Mouse (Mus musculus) heart, embryonic 13.5 days (tissue): ENCODE data around the gene Rmnd5b. TPM values are rescaled to one million over a fixed set of nuclear protein-coding genes. Genes with fewer than 3 reads are reported as not detected.
A peak's percentile ranks its signal among the peaks of the same experiment; 100 is the strongest.
"Not testable (repeated sequence)": the region's sequence is repeated elsewhere in the genome, so short reads cannot be mapped to it uniquely, and the experiment has no call there.

Source experiments
- ATAC-seq: fragments of 200-750 bp; cut with Nextera tagmentation; 2 replicates; pipeline ENCODE4 v1.8.0; 2017; ENCODE audit warnings: moderate TSS enrichment; ENCODE audit not compliant: insufficient number of reproducible peaks, low FRiP score, low TSS enrichment; ENCODE audit errors: extremely low read depth
- H3K27ac ChIP-seq: fragments of 300-500 bp; sonication (generic); replicated peaks from 2 replicates; pipeline ENCODE4 v1.5.1; 2015; ENCODE audit warnings: moderate library complexity, mild to moderate bottlenecking, inconsistent platforms
- H3K27me3 ChIP-seq: fragments of 300-500 bp; sonication (generic); replicated peaks from 2 replicates; pipeline ENCODE4 v1.6.1; 2015; ENCODE audit warnings: mild to moderate bottlenecking, inconsistent platforms
- H3K36me3 ChIP-seq: fragments of 300-500 bp; sonication (generic); 2 replicates; pipeline ENCODE4 v1.6.1; 2015; ENCODE audit warnings: mild to moderate bottlenecking, inconsistent platforms
- H3K4me1 ChIP-seq: fragments of 300-500 bp; sonication (generic); 2 replicates; pipeline ENCODE4 v1.6.1; 2015; ENCODE audit warnings: inconsistent platforms
- H3K4me2 ChIP-seq: fragments of 300-500 bp; sonication (generic); 2 replicates; pipeline ENCODE4 v1.6.1; 2015; ENCODE audit warnings: inconsistent platforms, mild to moderate bottlenecking, moderate library complexity
- H3K4me3 ChIP-seq: fragments of 300-500 bp; sonication (generic); 2 replicates; pipeline ENCODE4 v1.5.1; 2015; ENCODE audit warnings: moderate library complexity, mild to moderate bottlenecking, inconsistent platforms
- H3K9ac ChIP-seq: fragments of 300-500 bp; sonication (generic); 2 replicates; pipeline ENCODE4 v1.6.1; 2015; ENCODE audit warnings: inconsistent platforms, mild to moderate bottlenecking, moderate library complexity
- H3K9me3 ChIP-seq: fragments of 300-500 bp; sonication (generic); 2 replicates; pipeline ENCODE4 v1.6.1; 2016; ENCODE audit warnings: inconsistent platforms
- WGBS: fragments of 180-500 bp; shearing (Covaris S2); methylation state at CpG from one replicate; pipeline ENCODE4 v1.1.7; 2015; ENCODE audit warnings: mixed read lengths; 5-methylcytosine and 5-hydroxymethylcytosine counted together
- polyA plus RNA-seq: library from polyadenylated mRNA; unstranded; fragments of >200 nt; fragmentation: Nextera tagmentation; extraction: Ambion mirVana; gene quantifications from 2 replicates; pipeline ENCODE4 v1.2.1, GENCODE M21; 2015

Rmnd5b gene
- polyA plus RNA-seq: 31.0 and 33.5 TPM in 2 replicates

DNA sequence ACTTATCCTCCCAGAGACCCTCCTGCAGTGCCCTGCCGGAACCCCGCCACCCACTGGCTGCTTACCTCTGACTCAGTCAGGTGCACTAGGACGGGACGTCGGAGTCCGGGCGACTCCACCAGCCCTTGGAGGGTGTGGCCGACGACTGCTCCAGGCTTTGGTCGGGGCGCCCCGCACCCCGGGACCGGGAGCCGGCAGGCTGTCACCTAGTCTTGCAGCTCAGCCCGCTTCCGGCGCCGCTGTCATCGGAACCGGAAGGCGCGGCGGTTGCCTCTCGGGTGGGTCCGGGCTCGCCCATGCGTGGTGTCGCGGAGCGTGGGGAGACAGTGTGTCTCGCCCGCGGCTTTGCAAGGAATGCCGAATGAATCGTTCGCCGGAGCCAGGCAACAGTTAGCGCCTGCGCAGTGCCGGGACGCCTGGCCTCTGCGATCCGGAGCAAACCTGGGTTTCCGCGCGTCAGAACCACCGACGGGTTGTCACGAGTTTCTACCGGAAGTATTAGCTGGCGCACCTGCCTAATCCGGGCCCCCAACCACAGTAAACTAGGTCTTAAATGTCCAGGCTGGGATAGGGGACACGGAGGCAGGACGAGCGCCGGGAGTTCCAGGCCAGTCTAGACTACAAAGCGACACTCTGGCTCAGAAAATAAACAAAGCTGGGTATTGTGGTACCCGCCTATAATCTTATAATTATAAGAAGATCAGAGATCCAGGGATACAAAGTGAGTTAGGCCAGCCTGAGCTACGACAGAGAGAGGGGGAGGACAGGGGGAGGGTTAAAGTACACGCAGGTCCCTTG is at the start of gene Rmnd5b:
Gene Rmnd5b (minus strand): TSS at position 372 of the 798 bp plus-strand sequence.
- ATAC-seq: peak; percentile 78
- Histone ChIP-seq H3K36me3 (no peaks in the 10 kb centered on the region), H3K9ac (peak within 1 kb of the TSS; percentile 89), H3K27me3 (peaks cover 6% of the 10 kb centered on the region; the same call in 1 of the 2 replicates), H3K27ac (peak within 1 kb of the TSS; percentile 76), H3K9me3 (no peaks in the 10 kb centered on the region), H3K4me1 (peaks cover 33% of the 10 kb centered on the region), H3K4me3 (peak within 1 kb of the TSS; percentile 91), H3K4me2 (peak within 1 kb of the TSS; percentile 76)
- under 1% methylated on average over 61 of the region's 61 CpGs for WGBS

GRCm38 (mm10) chr11:51681976-51682374 is 46.3 kb upstream of the Rmnd5b start:
- peaks cover 12% of the 10 kb centered on the region for H3K36me3 ChIP-seq
- H3K4me2 ChIP-seq: 0 out of 2 replicates have a peak overlapping the region, but pooled peaks have one; percentile 56
- no peaks in the 10 kb centered on the region for H3K9me3 ChIP-seq
- peaks cover 4% of the 10 kb centered on the region; the same call in 1 of the 2 replicates for H3K4me1 ChIP-seq
- WGBS: 37% methylated on average over 8 of the region's 8 CpGs
- ATAC-seq: no peak
- H3K27ac ChIP-seq: no peak overlapping the region
- 0 out of 2 replicates have a peak, but pooled peaks cover 5% of the 10 kb centered on the region for H3K27me3 ChIP-seq
- H3K4me3 ChIP-seq: no peak overlapping the region
- H3K9ac ChIP-seq: no peak overlapping the region

- Histone ChIP-seq H3K27ac (no peak overlapping the region), H3K36me3 (peaks cover 12% of the 10 kb centered on the region), H3K9ac (peak overlapping the region; percentile 65), H3K27me3 (0 out of 2 replicates have a peak, but pooled peaks cover 5% of the 10 kb centered on the region), H3K4me3 (peak overlapping the region; percentile 26; the same call in 1 of the 2 replicates), H3K4me1 (peaks cover 4% of the 10 kb centered on the region; the same call in 1 of the 2 replicates), H3K9me3 (no peaks in the 10 kb centered on the region), H3K4me2 (peak overlapping the region; percentile 56)
- WGBS: 28% methylated on average over 13 of the region's 13 CpGs
- no peak for ATAC-seq
These were observed 45.8 kb upstream of the Rmnd5b start for GRCm38 (mm10) chr11:51681324-51681975.

GRCm38 (mm10) chr11:51679466-51679865 is 43.8 kb upstream of the Rmnd5b start:
- no peaks in the 10 kb centered on the region for H3K9me3 ChIP-seq
- no peak overlapping the region for H3K27ac ChIP-seq
- H3K9ac ChIP-seq: no peak overlapping the region
- peaks cover under 1% of the 10 kb centered on the region; the same call in 1 of the 2 replicates for H3K36me3 ChIP-seq
- 0 out of 2 replicates have a peak, but pooled peaks cover 5% of the 10 kb centered on the region for H3K27me3 ChIP-seq
- 61% methylated on average over 3 of the region's 3 CpGs for WGBS
- H3K4me1 ChIP-seq: peaks cover 4% of the 10 kb centered on the region; the same call in 1 of the 2 replicates
- no peak overlapping the region for H3K4me3 ChIP-seq
- ATAC-seq: no peak
- H3K4me2 ChIP-seq: no peak overlapping the region

GRCm38 (mm10) chr11:51677737-51678418 is 42.2 kb upstream of the Rmnd5b start:
- no peak for ATAC-seq
- peaks cover 4% of the 10 kb centered on the region; the same call in 1 of the 2 replicates for H3K4me1 ChIP-seq
- no peaks in the 10 kb centered on the region for H3K36me3 ChIP-seq
- no peak overlapping the region for H3K9ac ChIP-seq
- no peaks in the 10 kb centered on the region for H3K9me3 ChIP-seq
- 0 out of 2 replicates have a peak, but pooled peaks cover 5% of the 10 kb centered on the region for H3K27me3 ChIP-seq
- no peak overlapping the region for H3K27ac ChIP-seq
- WGBS: 63% methylated on average over 6 of the region's 6 CpGs
- no peak overlapping the region for H3K4me2 ChIP-seq
- no peak overlapping the region for H3K4me3 ChIP-seq

GRCm38 (mm10) chr11:51675386-51675785 is 39.7 kb upstream of the Rmnd5b start:
- H3K36me3 ChIP-seq: no peaks in the 10 kb centered on the region
- no peak for ATAC-seq
- 0 out of 2 replicates have a peak, but pooled peaks cover 5% of the 10 kb centered on the region for H3K27me3 ChIP-seq
- no peak overlapping the region for H3K9ac ChIP-seq
- no peak overlapping the region for H3K27ac ChIP-seq
- 71% methylated on average over 5 of the region's 5 CpGs for WGBS
- H3K4me1 ChIP-seq: no peaks in the 10 kb centered on the region
- no peaks in the 10 kb centered on the region for H3K9me3 ChIP-seq
- H3K4me3 ChIP-seq: no peak overlapping the region
- no peak overlapping the region for H3K4me2 ChIP-seq

DNA sequence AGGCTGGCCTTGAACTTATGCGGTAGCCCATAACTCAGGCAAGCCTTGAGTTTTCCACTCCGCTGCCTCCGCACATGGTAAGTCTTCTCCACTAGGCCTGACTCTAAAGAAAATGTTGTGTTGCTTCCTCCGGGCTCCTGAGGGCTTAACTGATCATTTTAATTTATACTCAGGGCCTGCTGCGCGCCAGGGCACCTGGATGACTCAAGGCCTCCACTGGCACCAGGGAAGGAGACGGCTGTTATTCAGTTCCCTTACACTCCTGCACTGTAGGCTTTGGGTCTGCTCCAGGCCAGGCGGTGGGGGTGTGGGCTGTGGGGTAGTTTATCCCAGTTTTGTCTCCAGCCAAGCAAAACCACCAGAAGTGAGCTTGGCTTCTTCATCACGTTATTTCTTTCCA is 37.6 kb upstream of the Rmnd5b start:
- no peak for ATAC-seq
- H3K9ac ChIP-seq: no peak overlapping the region
- no peaks in the 10 kb centered on the region for H3K27me3 ChIP-seq
- H3K27ac ChIP-seq: no peak overlapping the region
- H3K4me2 ChIP-seq: no peak overlapping the region
- no peaks in the 10 kb centered on the region for H3K36me3 ChIP-seq
- no peaks in the 10 kb centered on the region for H3K4me1 ChIP-seq
- H3K4me3 ChIP-seq: no peak overlapping the region
- WGBS: 79% methylated on average over 9 of the region's 9 CpGs
- no peaks in the 10 kb centered on the region for H3K9me3 ChIP-seq

GRCm38 (mm10) chr11:51671376-51671775 is 35.7 kb upstream of the Rmnd5b start:
- ATAC-seq: no peak
- 67% methylated on average over 2 of the region's 2 CpGs for WGBS
- H3K9me3 ChIP-seq: no peaks in the 10 kb centered on the region
- no peaks in the 10 kb centered on the region for H3K4me1 ChIP-seq
- H3K4me3 ChIP-seq: no peak overlapping the region
- H3K27me3 ChIP-seq: no peaks in the 10 kb centered on the region
- no peak overlapping the region for H3K9ac ChIP-seq
- H3K36me3 ChIP-seq: no peaks in the 10 kb centered on the region
- no peak overlapping the region for H3K27ac ChIP-seq
- H3K4me2 ChIP-seq: no peak overlapping the region

DNA sequence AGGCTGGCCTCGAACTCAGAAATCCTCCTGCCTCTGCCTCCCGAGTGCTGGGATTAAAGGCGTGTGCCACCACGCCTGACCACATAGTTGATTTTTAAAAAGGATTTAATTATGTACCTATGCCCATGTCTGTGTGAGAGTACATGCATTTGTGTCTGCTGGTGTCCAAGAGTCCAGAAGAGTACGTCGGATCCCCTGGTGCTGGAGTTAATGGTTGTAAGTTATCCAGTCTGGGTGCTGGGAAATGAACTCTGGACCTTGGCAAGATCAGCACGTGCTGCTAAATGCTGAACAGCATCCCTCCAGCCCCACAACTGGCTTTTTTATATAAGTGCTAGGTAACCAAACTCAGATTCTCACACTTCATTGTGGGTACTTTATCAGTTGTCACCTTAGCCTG is 35.1 kb upstream of the Rmnd5b start:
- no peak overlapping the region for H3K4me2 ChIP-seq
- no peaks in the 10 kb centered on the region for H3K27me3 ChIP-seq
- no peak overlapping the region for H3K27ac ChIP-seq

GRCm38 (mm10) chr11:51664747-51665146 is 29.1 kb upstream of the Rmnd5b start:
- H3K36me3 ChIP-seq, H3K4me1 ChIP-seq, H3K4me3 ChIP-seq, H3K9me3 ChIP-seq, H3K9ac ChIP-seq, ATAC-seq, H3K4me2 ChIP-seq, H3K27me3 ChIP-seq, H3K27ac ChIP-seq: not testable (repeated sequence)
- 85% methylated on average over 7 of the region's 7 CpGs for whole genome bisulfite sequencing

More for the DNA sequence above, 35.1 kb upstream of the Rmnd5b start:
- no peaks in the 10 kb centered on the region for H3K9me3 ChIP-seq
- H3K4me3 ChIP-seq: no peak overlapping the region
- ATAC-seq: no peak
- H3K9ac ChIP-seq: no peak overlapping the region
- no peaks in the 10 kb centered on the region for H3K36me3 ChIP-seq
- H3K4me1 ChIP-seq: no peaks in the 10 kb centered on the region
- WGBS: 86% methylated on average over 7 of the region's 7 CpGs

GRCm38 (mm10) chr11:51662632-51663031 is 26.9 kb upstream of the Rmnd5b start:
- Histone ChIP-seq H3K9me3 (no peaks in the 10 kb centered on the region), H3K4me3 (no peak overlapping the region), H3K27ac (no peak overlapping the region), H3K9ac (no peak overlapping the region), H3K27me3 (no peaks in the 10 kb centered on the region), H3K36me3 (no peaks in the 10 kb centered on the region), H3K4me1 (peaks cover 12% of the 10 kb centered on the region; the same call in 1 of the 2 replicates), H3K4me2 (no peak overlapping the region)
- ATAC-seq: no peak
- WGBS: 76% methylated on average over 7 of the region's 7 CpGs
